Mouse (Mus musculus): ENCODE results near the gene Ccdc171. TPM values are rescaled to one million over a fixed set of nuclear protein-coding genes. Genes with fewer than 3 reads are reported as not detected.
"Not testable (repeated sequence)": the region's sequence is repeated elsewhere in the genome, so short reads cannot be mapped to it uniquely, and the experiment has no call there.

Gene Ccdc171
- total RNA-seq (2014; rRNA removed) (1.1 and 3.2 TPM in 2 replicates), polyA plus RNA-seq (2015; fragmentation: Nextera tagmentation; extraction: Ambion mirVana) (2.0 and 2.3 TPM in 2 replicates)

DNA sequence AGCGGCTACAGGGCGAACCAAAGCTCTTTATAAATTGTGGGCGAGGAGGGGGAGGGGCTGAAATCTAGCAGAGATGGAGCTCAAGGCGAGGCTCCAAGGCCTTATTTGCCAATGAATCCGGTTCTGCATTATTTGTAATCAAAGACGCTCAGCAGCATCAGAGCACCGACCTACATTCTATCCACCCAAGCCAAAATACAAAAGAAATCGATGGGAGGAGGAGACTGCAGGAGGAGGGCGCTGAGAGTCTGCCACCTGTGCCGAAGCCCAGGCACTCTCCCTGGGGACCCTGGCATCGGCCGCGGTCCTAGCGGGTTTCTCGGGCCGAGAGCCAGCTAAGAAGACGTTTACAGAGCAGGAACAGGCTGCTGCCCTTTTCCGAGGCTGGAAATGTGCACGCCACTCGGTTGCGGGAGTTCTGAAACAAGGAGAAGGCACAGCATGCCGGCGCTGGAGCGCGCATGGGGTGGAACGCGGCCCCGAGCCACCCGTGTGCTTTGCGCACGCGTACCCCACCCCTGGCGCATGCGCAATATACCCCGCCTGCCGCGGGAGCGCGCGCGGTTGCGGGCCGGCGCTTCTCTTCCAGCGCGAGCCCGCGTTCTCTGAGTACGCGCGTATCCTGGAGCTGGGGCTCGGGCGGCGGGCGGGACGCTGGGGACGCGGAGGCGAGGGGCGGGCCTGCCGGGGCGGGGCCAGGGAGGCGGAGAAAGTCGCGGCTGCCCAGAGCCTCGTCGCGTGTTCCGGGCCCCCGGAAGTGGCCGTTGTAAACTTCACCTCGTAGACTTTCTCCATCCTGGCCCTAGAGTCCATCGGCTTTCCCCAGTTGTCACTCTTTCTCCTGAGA, at the start of gene Ccdc171:
Gene Ccdc171, plus strand, starts transcription at position 703 of the 847 bp plus-strand sequence.
- H3K4me2 ChIP-seq (ENCODE audit: low read depth, low read length), result peak within 1 kb of the TSS; percentile 94
- WGBS, result under 1% methylated on average over 57 of the region's 73 CpGs
- TF ChIP-seq CTCF (IDR thresholded peaks at IDR 0.05; ENCODE audit: low read depth), result peak; percentile 30
- no peaks in the 10 kb centered on the region for H3K9me3 ChIP-seq (ENCODE audit: low read length)
- H3K9ac ChIP-seq (replicated peaks; ENCODE audit: low read length), result peak within 1 kb of the TSS; percentile 62
- no peaks in the 10 kb centered on the region for H3K36me3 ChIP-seq (ENCODE audit: insufficient read depth, low read length)
- H3K4me1 ChIP-seq (ENCODE audit: insufficient read depth, low read length), result no peaks in the 10 kb centered on the region
- peak; percentile 98 for DNase-seq (ENCODE audit: low spot score)
- peak; percentile 96 for ATAC-seq
- no peaks in the 10 kb centered on the region for H3K27me3 ChIP-seq (ENCODE audit: insufficient read depth, low read length)
- H3K4me3 ChIP-seq (ENCODE audit: low read length), result peak within 1 kb of the TSS; percentile 74
- H3K27ac ChIP-seq, result peak within 1 kb of the TSS; percentile 95

GRCm38 (mm10) chr4:83485250-83485649, 40.1 kb upstream of the Ccdc171 start:
- 10% methylated on average over 12 of the region's 12 CpGs for WGBS

DNA sequence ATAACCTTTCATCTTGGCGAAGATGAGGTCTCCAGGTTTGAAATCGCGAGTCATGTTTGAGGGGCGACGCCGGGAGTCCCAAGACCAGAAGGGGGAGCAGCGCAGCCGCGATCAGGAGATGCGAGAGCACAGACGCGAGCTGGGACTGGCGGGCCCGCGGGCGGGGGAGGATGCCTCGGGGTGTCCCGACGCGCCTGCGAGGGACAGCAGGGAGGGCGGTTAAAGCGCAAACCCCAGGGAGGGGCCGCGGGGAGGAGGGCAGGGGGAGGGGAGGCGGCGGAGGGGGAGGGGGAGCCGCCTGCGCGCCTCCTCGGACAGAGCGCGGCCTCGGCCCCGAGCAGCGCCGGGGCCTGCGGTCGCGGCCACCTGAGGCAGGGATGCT, 39.6 kb upstream of the Ccdc171 start:
- 0% methylated on average over 25 of the region's 40 CpGs for WGBS
- H3K9ac ChIP-seq (replicated peaks; ENCODE audit: low read length), result peak overlapping the region; percentile 99
- H3K36me3 ChIP-seq (ENCODE audit: insufficient read depth, low read length), result peaks cover 3% of the 10 kb centered on the region; the same call in 1 of the 2 replicates
- H3K4me3 ChIP-seq (ENCODE audit: low read length), result peak overlapping the region; percentile 84
- DNase-seq (ENCODE audit: low spot score), result peak; percentile 95
- TF ChIP-seq CTCF (IDR thresholded peaks at IDR 0.05; ENCODE audit: low read depth), result peak; percentile 79
- H3K27ac ChIP-seq, result peak overlapping the region; percentile 98
- peak; percentile 83 for ATAC-seq
- no peaks in the 10 kb centered on the region for H3K27me3 ChIP-seq (ENCODE audit: insufficient read depth, low read length)
- H3K9me3 ChIP-seq (ENCODE audit: low read length), result no peaks in the 10 kb centered on the region
- H3K4me2 ChIP-seq (ENCODE audit: low read depth, low read length), result peak overlapping the region; percentile 70
- H3K4me1 ChIP-seq (ENCODE audit: insufficient read depth, low read length), result peaks cover 3% of the 10 kb centered on the region; the same call in 1 of the 2 replicates

More at GRCm38 (mm10) chr4:83485250-83485649, 40.1 kb upstream of the Ccdc171 start:
- H3K36me3 ChIP-seq (ENCODE audit: insufficient read depth, low read length), result peaks cover 3% of the 10 kb centered on the region; the same call in 1 of the 2 replicates
- H3K9ac ChIP-seq (replicated peaks; ENCODE audit: low read length), result peak overlapping the region; percentile 99
- peak overlapping the region; percentile 98; the same call in 1 of the 2 replicates for H3K27ac ChIP-seq
- no peaks in the 10 kb centered on the region for H3K9me3 ChIP-seq (ENCODE audit: low read length)
- H3K4me2 ChIP-seq (ENCODE audit: low read depth, low read length), result peak overlapping the region; percentile 70
- peaks cover 3% of the 10 kb centered on the region; the same call in 1 of the 2 replicates for H3K4me1 ChIP-seq (ENCODE audit: insufficient read depth, low read length)
- no peaks in the 10 kb centered on the region for H3K27me3 ChIP-seq (ENCODE audit: insufficient read depth, low read length)
- ATAC-seq (no peak), DNase-seq (ENCODE audit: low spot score) (no peak)
- peak overlapping the region; percentile 84 for H3K4me3 ChIP-seq (ENCODE audit: low read length)
- TF ChIP-seq CTCF (IDR thresholded peaks at IDR 0.05; ENCODE audit: low read depth), result no peak

DNA sequence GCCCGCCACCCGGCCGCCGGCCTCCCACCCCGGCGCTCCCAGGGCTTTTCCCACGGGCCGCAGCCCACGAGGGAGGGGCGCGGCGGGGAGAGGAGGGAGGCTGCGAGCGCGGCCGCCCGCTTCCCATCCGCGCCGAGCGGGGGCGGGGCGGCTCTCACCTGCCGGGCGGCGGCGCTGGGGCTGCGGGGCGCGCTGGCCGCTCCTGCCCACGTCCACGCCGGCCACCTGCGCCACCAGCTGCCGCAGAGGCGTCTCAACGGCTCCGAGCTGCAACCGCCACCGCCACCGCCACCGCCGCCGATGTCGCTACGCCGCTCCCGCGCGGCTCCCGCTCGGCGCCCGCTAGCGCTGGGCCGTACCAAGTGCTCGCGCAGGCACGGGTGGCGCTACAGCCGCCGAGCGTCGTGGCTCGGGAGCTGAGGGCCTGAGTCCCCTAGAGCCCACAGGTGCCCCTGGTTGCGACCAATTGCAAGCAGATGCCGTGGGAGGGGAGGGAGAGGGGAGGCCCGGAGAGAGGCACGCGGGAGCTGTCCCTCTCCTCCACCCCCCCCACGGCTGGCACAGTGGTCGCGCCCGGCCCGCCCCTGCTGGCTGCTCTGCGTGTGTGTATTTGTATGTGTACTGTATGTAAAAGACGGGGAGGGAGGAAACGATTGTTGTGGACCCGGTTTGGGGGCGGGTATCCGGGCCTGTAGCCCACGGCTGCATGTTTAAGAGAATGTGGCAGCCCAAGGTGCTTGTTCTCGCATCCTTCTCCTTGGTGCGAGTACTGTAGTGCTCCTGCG, 39.0 kb upstream of the Ccdc171 start, which contains the start of gene Psip1:
Gene Psip1, minus strand, starts transcription at position 343 of the 785 bp plus-strand sequence.
- Histone ChIP-seq H3K27ac (peak within 1 kb of the TSS; percentile 98), H3K4me1 (ENCODE audit: insufficient read depth, low read length) (peaks cover 3% of the 10 kb centered on the region; the same call in 1 of the 2 replicates), H3K4me2 (ENCODE audit: low read depth, low read length) (peak within 1 kb of the TSS; percentile 70), H3K4me3 (ENCODE audit: low read length) (peak within 1 kb of the TSS; percentile 84), H3K9ac (replicated peaks; ENCODE audit: low read length) (peak within 1 kb of the TSS; percentile 99), H3K36me3 (ENCODE audit: insufficient read depth, low read length) (peaks cover 3% of the 10 kb centered on the region; the same call in 1 of the 2 replicates), H3K9me3 (ENCODE audit: low read length) (no peaks in the 10 kb centered on the region), H3K27me3 (ENCODE audit: insufficient read depth, low read length) (no peaks in the 10 kb centered on the region)
- peak; percentile 94 for ATAC-seq
- under 1% methylated on average over 57 of the region's 86 CpGs for WGBS
- TF ChIP-seq CTCF (IDR thresholded peaks at IDR 0.05; ENCODE audit: low read depth), result peak; percentile 64
- DNase-seq (ENCODE audit: low spot score), result peak; percentile 94

DNA sequence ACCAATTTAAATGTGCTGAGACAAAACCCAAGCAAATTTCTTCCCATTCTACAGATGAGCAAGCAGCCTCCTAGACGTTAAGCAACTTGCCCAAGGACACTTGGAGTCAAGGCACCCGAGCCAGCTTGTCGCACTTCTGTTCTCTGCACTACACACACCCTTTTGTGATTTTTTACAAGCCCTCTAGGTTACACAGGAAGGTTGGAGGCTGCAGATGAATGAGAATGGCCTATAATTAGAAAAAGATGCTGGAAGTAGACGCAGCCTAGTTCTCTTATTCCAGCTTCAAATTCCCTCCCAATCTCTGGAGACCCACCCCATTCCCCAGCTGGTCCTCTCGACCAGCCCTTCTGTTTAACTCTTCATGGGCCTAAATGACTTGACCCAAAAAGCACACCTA, 36.2 kb upstream of the Ccdc171 start:
- DNase-seq (ENCODE audit: low spot score) (no peak), ATAC-seq (no peak)

GRCm38 (mm10) chr4:83493112-83493511, 32.2 kb upstream of the Ccdc171 start:
- H3K4me1 ChIP-seq (ENCODE audit: insufficient read depth, low read length), result no peaks in the 10 kb centered on the region
- no peaks in the 10 kb centered on the region for H3K27me3 ChIP-seq (ENCODE audit: insufficient read depth, low read length)
- DNase-seq (ENCODE audit: low spot score) (no peak), ATAC-seq (no peak)
- no peaks in the 10 kb centered on the region for H3K36me3 ChIP-seq (ENCODE audit: insufficient read depth, low read length)
- H3K9me3 ChIP-seq (ENCODE audit: low read length), result no peaks in the 10 kb centered on the region
- H3K9ac ChIP-seq (replicated peaks; ENCODE audit: low read length), result no peak overlapping the region
- 100% methylated on average over 1 of the region's 1 CpGs for WGBS
- TF ChIP-seq CTCF (IDR thresholded peaks at IDR 0.05; ENCODE audit: low read depth), result no peak
- H3K4me2 ChIP-seq (ENCODE audit: low read depth, low read length), result no peak overlapping the region
- no peak overlapping the region for H3K4me3 ChIP-seq (ENCODE audit: low read length)
- no peak overlapping the region for H3K27ac ChIP-seq

More for the DNA sequence above, 36.2 kb upstream of the Ccdc171 start:
- WGBS, result 25% methylated on average over 5 of the region's 5 CpGs
- Histone ChIP-seq H3K9ac (replicated peaks; ENCODE audit: low read length) (no peak overlapping the region), H3K4me3 (ENCODE audit: low read length) (no peak overlapping the region), H3K9me3 (ENCODE audit: low read length) (no peaks in the 10 kb centered on the region), H3K4me2 (ENCODE audit: low read depth, low read length) (no peak overlapping the region), H3K4me1 (ENCODE audit: insufficient read depth, low read length) (peaks cover 3% of the 10 kb centered on the region; the same call in 1 of the 2 replicates), H3K27me3 (ENCODE audit: insufficient read depth, low read length) (no peaks in the 10 kb centered on the region), H3K36me3 (ENCODE audit: insufficient read depth, low read length) (no peaks in the 10 kb centered on the region), H3K27ac (no peak overlapping the region)
- no peak for TF ChIP-seq CTCF (IDR thresholded peaks at IDR 0.05; ENCODE audit: low read depth)

DNA sequence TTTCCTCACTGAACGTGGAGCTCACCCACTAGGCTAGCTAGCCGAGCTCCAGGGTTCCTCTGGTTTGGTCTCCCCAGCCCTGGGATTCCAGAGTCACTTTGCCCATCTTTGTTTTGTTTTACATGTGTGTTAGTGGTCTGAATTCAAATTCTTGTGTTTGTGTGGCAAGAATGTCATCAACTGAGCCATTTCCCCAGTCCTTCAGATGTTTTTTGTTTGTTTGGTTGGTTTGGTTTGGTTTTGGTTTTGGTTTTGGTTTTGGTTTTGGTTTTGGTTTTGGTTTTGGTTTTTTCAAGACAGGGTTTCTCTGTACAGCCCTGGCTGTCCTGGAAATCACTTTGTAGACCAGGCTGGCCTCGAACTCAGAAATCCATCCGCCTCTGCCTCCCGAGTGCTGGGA, 28.3 kb upstream of the Ccdc171 start:
- not testable (repeated sequence) for H3K4me2 ChIP-seq (ENCODE audit: low read depth, low read length)
- 87% methylated on average over 5 of the region's 5 CpGs for WGBS

More for the DNA sequence above, 28.3 kb upstream of the Ccdc171 start:
- not testable (repeated sequence) for H3K27me3 ChIP-seq (ENCODE audit: insufficient read depth, low read length); ATAC-seq; H3K27ac ChIP-seq; H3K4me3 ChIP-seq (ENCODE audit: low read length); H3K4me1 ChIP-seq (ENCODE audit: insufficient read depth, low read length); H3K9ac ChIP-seq (replicated peaks; ENCODE audit: low read length); DNase-seq (ENCODE audit: low spot score); H3K36me3 ChIP-seq (ENCODE audit: insufficient read depth, low read length); H3K9me3 ChIP-seq (ENCODE audit: low read length)

All from hindbrain, postnatal 0 days (tissue).